Mouse (Mus musculus) hindbrain, embryonic 14.5 days (tissue): ENCODE measurements at regions not wholly inside any gene's neighbourhood (a gene's known extent, or its start where the extent isn't known, plus 50 kb on each side); places are given as distances from the start of the nearest gene placed in this dataset.

Experiments
- ATAC-seq: fragments of 200-750 bp; cut with Nextera tagmentation; 2 replicates; pipeline ENCODE4 v1.8.0; 2017; ENCODE audit warnings: moderate number of reproducible peaks, mild to moderate bottlenecking, moderate TSS enrichment, moderate library complexity; ENCODE audit not compliant: low FRiP score
- DNase-seq: peaks from one replicate; pipeline ENCODE4 v3.0.0-alpha.2; 2015; ENCODE audit warnings: low spot score
- H3K27ac ChIP-seq: fragments of 300-500 bp; sonication (generic); 2 replicates; pipeline ENCODE4 v1.5.1; 2014; ENCODE audit warnings: mild to moderate bottlenecking, moderate library complexity
- H3K27me3 ChIP-seq: fragments of 300-500 bp; sonication (generic); 2 replicates; pipeline ENCODE4 v1.6.1; 2014; ENCODE audit warnings: mild to moderate bottlenecking, low read length, mixed read lengths; ENCODE audit not compliant: control insufficient read depth, insufficient read depth
- H3K36me3 ChIP-seq: fragments of 300-500 bp; sonication (generic); replicated peaks from 2 replicates; pipeline ENCODE4 v1.6.1; 2014; ENCODE audit not compliant: control insufficient read depth, insufficient read depth
- H3K4me1 ChIP-seq: fragments of 300-500 bp; sonication (generic); replicated peaks from 2 replicates; pipeline ENCODE4 v1.6.1; 2014; ENCODE audit warnings: antibody characterized with exemption, low read length, mixed read lengths; ENCODE audit not compliant: control insufficient read depth, insufficient read depth
- H3K4me2 ChIP-seq: fragments of 300-500 bp; sonication (generic); replicated peaks from 2 replicates; pipeline ENCODE4 v1.6.1; 2014; ENCODE audit warnings: mild to moderate bottlenecking, moderate library complexity
- H3K4me3 ChIP-seq: fragments of 300-500 bp; sonication (generic); replicated peaks from 2 replicates; pipeline ENCODE4 v1.5.1; 2014; ENCODE audit warnings: mild to moderate bottlenecking, low read length
- H3K9ac ChIP-seq: fragments of 300-500 bp; sonication (generic); 2 replicates; pipeline ENCODE4 v1.6.1; 2014
- H3K9me3 ChIP-seq: fragments of 300-500 bp; sonication (generic); 2 replicates; pipeline ENCODE4 v1.6.1; 2016; ENCODE audit warnings: low read length; ENCODE audit not compliant: control insufficient read depth
- WGBS: fragments of 180-500 bp; shearing (Covaris S2); extraction: QIAGEN DNeasy Blood & Tissue Kit; methylation state at CpG from one replicate; pipeline ENCODE4 v1.1.7; 2014; 5-methylcytosine and 5-hydroxymethylcytosine counted together

DNA sequence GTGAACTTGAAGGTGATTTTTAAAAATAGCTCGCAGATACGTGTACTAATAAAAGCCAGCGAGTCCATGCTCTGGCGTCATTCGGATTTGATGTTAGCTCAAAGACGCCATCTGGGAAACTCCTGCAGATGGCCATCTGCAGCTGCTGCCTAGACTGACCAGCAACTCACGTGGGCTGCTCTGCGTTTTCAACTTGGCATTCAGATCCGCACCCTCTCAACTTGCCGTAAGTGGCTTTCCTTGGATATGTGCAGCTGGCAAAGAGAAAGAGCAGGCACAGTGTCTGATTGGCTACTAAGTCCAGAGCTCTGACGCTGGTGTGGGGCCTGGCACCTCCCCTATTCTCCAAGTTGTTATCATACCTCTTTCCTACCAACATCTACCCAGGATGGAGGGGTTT lies 77.6 kb upstream of the Ajap1 start:
- whole genome bisulfite sequencing, result 51% methylated on average over 11 of the region's 11 CpGs
- no peak for ATAC-seq

DNA sequence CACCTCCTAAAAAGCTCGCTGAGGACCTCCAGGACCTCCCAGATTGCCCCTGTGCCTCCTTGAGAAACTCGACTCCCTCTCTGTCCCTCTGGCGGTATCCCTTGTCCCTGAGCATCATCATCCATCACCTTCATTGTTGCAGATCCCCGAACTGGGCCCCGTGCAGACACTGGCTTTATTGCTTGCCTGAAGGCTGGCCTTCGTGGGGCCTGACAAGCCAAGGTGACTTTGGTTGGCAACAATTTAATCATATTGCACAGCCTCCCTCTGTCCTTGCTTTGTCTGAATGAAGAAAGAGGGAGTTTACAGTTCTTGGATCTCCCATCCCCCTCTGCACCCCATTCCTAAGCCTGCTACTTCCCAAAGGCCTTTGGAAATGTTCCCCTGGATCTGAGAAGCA lies 78.3 kb upstream of the Ajap1 start:
- Histone ChIP-seq H3K9me3 (no peaks in the 10 kb centered on the region), H3K4me3 (no peak overlapping the region), H3K36me3 (no peaks in the 10 kb centered on the region), H3K27me3 (no peaks in the 10 kb centered on the region), H3K4me2 (no peak overlapping the region), H3K4me1 (no peaks in the 10 kb centered on the region), H3K27ac (no peak overlapping the region), H3K9ac (no peak overlapping the region)
- DNase-seq, result no peak
- WGBS, result 28% methylated on average over 6 of the region's 6 CpGs
- no peak for ATAC-seq

More for the DNA sequence above, 77.6 kb upstream of the Ajap1 start:
- H3K4me2 ChIP-seq, result no peak overlapping the region
- H3K9ac ChIP-seq, result no peak overlapping the region
- no peak for DNase-seq
- H3K4me1 ChIP-seq, result no peaks in the 10 kb centered on the region
- no peaks in the 10 kb centered on the region for H3K9me3 ChIP-seq
- H3K27me3 ChIP-seq, result no peaks in the 10 kb centered on the region
- no peak overlapping the region for H3K4me3 ChIP-seq
- H3K27ac ChIP-seq, result no peak overlapping the region
- H3K36me3 ChIP-seq, result no peaks in the 10 kb centered on the region

DNA sequence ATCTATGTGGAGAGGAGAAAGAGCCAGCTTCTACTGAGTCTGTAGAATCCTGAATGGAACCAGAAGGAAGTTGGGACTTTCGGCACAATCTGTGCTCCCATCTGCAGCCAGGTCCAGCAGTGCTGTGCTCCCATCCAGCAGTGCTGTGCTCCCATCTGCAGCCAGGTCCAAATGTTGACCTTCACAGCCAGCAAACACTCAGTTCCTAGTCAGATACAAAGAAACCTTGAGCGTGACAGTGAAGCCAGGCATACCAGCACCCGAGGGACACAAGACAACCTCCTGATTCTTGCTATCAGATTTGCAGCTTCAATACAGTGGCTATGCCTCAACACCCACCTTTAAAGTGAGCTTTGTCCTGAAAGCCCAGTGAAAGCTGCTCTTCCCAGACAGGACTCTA lies 79.4 kb upstream of the Ajap1 start:
- H3K9ac ChIP-seq, result no peak overlapping the region

DNA sequence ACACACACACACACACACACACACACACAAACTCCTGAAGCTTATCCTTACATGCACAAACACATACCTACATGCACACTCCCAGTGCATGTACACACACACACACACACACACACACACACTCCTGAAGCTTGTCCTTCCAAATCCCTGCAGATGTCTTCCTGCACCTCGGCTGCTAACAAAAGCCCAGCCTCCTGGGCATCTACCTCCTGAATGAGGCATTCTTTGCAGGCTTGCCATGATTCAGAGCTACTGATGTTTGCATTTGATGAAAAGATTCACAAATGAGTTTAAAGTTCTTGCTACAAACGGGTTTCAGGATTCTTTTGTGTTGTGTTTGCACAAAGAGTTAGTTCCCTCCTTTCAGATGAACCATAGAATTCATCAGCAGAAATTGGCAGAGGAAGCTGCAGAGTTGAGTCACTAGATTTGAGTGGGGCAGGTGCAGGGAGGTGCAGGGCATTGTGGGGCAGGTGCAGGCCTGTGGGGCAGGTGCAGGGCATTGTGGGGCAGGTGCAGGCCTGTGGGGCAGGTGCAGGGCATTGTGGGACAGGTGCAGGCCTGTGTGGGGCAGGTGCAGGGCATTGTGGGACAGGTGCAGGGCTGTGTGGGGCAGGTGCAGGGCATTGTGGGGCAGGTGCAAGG lies 84.8 kb upstream of the Ajap1 start:
- H3K9ac ChIP-seq, result no peak overlapping the region
- H3K9me3 ChIP-seq, result no peaks in the 10 kb centered on the region
- no peaks in the 10 kb centered on the region for H3K36me3 ChIP-seq
- H3K4me1 ChIP-seq, result no peaks in the 10 kb centered on the region
- no peak for ATAC-seq
- WGBS, result 11% methylated on average over 2 of the region's 2 CpGs
- no peaks in the 10 kb centered on the region for H3K27me3 ChIP-seq
- no peak overlapping the region for H3K27ac ChIP-seq
- no peak for DNase-seq
- H3K4me3 ChIP-seq, result no peak overlapping the region
- H3K4me2 ChIP-seq, result no peak overlapping the region

More for the DNA sequence above, 79.4 kb upstream of the Ajap1 start:
- H3K4me3 ChIP-seq, result no peak overlapping the region
- no peaks in the 10 kb centered on the region for H3K4me1 ChIP-seq
- DNase-seq, result no peak
- H3K4me2 ChIP-seq, result no peak overlapping the region
- H3K9me3 ChIP-seq, result no peaks in the 10 kb centered on the region
- H3K27ac ChIP-seq, result no peak overlapping the region
- WGBS, result 89% methylated on average over 3 of the region's 3 CpGs
- no peaks in the 10 kb centered on the region for H3K36me3 ChIP-seq
- no peak for ATAC-seq
- H3K27me3 ChIP-seq, result no peaks in the 10 kb centered on the region

DNA sequence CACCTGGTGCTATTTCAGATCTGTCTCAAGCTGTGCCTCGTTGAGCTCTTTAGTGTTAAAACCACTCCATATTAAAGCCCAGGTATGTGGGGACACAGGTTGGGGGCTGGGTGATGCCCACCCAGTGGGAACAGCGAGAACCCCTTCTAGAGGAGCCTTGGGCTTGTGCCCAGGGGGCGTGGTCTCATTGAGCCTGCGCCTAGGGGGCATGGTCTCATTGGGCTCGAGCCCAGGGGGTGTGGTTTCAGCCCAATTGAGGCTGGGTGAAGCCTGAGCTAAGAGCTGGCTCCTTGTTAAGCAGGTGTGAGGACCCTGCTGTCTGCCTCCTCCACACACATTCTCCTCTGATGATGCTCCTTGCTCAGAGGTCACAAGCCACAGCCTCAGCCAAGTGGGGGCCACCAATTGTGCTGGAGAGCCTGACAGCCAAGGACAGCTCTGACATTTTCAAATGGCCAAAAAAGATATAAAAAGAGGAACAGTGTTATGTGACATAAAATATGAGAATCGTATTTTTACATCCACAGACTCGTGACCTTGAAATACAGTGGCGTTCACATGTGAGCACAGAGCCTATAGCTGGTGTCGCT lies 90.7 kb upstream of the Ajap1 start:
- H3K27ac ChIP-seq, result no peak overlapping the region
- no peak overlapping the region for H3K9ac ChIP-seq
- WGBS, result 59% methylated on average over 9 of the region's 9 CpGs
- DNase-seq, result no peak
- no peak; the same call in 1 of the 2 replicates for ATAC-seq
- no peaks in the 10 kb centered on the region for H3K9me3 ChIP-seq
- H3K36me3 ChIP-seq, result no peaks in the 10 kb centered on the region
- no peaks in the 10 kb centered on the region for H3K4me1 ChIP-seq
- no peaks in the 10 kb centered on the region for H3K27me3 ChIP-seq
- H3K4me3 ChIP-seq, result no peak overlapping the region
- H3K4me2 ChIP-seq, result no peak overlapping the region

DNA sequence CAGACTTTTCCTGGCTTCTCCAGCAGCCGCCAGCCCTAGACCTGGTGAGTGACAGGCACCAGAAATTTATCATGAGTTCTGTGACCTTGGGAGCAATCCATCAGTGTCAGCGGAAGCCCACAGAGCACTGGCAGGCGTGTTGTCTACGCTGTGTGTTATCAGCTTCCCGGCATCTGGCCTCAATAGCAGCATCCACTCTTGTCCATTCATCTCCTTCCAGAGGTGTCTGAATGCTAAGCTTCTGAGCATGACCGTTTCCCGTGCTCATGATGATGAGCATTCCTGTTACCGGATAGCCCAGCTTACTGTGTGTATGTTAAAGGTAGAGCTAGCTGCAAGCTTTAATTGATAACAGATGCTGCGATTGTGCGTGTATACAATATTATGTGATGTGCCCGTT lies 110.7 kb upstream of the Ajap1 start:
- no peaks in the 10 kb centered on the region for H3K4me1 ChIP-seq
- 65% methylated on average over 11 of the region's 11 CpGs for WGBS
- H3K4me2 ChIP-seq, result no peak overlapping the region
- ATAC-seq, result no peak
- H3K27ac ChIP-seq, result no peak overlapping the region
- H3K9me3 ChIP-seq, result no peaks in the 10 kb centered on the region
- H3K36me3 ChIP-seq, result no peaks in the 10 kb centered on the region
- no peaks in the 10 kb centered on the region for H3K27me3 ChIP-seq
- no peak overlapping the region for H3K9ac ChIP-seq
- H3K4me3 ChIP-seq, result no peak overlapping the region
- no peak for DNase-seq

DNA sequence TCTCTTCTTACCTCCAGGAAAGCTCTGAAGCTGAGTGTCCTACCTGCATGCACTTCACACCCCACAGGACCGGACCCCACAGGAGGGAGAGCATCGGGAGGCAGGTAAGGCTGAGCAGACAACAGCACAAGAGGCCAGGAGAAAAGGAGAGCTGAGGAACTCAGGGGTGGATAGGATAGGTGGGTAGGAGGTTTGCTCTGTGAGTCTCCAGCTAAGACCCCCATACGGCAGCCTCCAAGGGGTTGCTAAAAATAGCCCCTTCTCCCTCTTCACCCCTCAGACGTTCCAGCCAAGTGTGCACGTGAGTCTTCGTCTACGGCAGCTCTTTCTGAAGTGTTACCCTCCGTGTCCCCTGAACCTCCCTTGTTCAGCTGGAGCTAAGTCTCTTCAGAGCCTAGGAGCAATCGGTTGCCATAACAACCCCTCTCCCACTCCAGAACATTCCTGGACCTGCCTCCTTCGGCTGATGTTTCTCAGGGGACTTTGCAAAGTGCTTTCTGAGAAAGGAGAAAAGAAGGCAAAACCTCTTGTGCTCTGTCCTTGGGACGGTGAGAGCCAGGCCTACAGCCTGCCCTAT lies 117.3 kb upstream of the Ajap1 start:
- no peaks in the 10 kb centered on the region for H3K36me3 ChIP-seq
- no peak overlapping the region for H3K27ac ChIP-seq
- peaks cover 23% of the 10 kb centered on the region for H3K4me1 ChIP-seq
- H3K9ac ChIP-seq, result no peak overlapping the region
- H3K4me3 ChIP-seq, result no peak overlapping the region
- no peaks in the 10 kb centered on the region for H3K27me3 ChIP-seq
- ATAC-seq (0 out of 2 replicates have a peak, but pooled peaks have one; percentile 43), DNase-seq (peak; percentile 43)
- no peak overlapping the region for H3K4me2 ChIP-seq
- WGBS, result 37% methylated on average over 11 of the region's 11 CpGs
- H3K9me3 ChIP-seq, result no peaks in the 10 kb centered on the region

DNA sequence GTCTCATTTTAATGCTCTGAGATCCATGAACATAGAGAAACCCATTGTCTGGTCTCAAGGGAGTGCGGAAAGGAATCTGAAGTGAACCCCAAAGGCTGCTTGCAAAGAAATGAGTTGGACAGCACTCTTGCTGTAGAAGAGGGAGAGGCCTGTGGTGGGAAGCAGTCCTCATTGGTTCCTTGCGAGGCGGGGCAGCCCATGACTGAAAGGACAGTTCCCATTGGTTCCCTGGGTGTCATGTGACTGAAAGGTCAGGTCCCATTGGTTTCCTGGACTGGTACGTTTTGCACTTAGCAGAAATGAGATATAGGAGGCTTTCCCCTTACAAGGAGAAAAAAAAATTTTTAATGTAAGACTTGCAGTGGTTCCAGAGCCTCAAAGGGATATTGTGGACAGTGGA lies 119.9 kb upstream of the Ajap1 start:
- 92% methylated on average over 4 of the region's 4 CpGs for WGBS
- no peaks in the 10 kb centered on the region for H3K9me3 ChIP-seq
- no peak overlapping the region for H3K4me3 ChIP-seq
- no peak overlapping the region for H3K4me2 ChIP-seq
- no peaks in the 10 kb centered on the region for H3K27me3 ChIP-seq
- H3K27ac ChIP-seq, result no peak overlapping the region
- H3K36me3 ChIP-seq, result no peaks in the 10 kb centered on the region
- H3K4me1 ChIP-seq, result peaks cover 23% of the 10 kb centered on the region
- DNase-seq, result no peak
- no peak overlapping the region for H3K9ac ChIP-seq
- no peak for ATAC-seq

DNA sequence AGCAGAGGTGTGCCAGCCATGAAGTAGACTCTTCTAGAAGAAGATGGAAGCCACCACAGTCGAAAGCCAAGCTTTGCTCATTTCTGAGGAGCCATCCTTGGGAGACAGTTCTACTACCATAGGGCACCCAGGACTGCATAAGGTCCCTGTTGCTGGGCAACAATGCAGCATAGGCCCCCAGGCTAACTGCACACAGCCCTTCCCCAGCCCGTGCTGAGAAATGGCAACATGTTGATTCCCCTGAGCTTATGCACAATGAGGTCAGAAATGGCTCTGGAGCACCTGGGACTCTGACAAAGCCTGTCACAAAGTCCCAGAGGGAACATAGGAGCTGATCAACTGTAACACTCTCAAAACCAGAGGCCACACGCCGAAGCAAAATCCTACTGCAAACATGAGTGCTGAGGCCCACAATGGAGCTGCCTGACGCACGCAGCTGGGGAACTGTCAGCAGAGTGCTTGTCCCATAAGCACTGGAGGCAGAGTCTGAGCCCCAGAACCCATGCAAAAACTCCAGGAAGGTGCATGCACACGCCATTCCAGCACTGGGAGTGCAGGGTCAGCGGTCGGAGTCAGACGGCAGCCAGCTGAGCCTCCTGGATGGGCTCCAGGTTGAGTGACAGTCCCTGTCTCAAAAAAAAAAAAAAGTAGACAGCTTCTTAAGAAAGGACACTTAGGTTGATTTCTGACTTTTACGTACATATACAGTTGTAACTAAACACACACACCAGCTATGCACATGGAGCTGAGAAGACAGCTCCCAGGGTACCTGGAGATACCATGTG lies 120.6 kb upstream of the Ajap1 start:
- DNase-seq, result no peak
- no peaks in the 10 kb centered on the region for H3K36me3 ChIP-seq
- no peak overlapping the region for H3K27ac ChIP-seq
- no peak overlapping the region for H3K9ac ChIP-seq
- H3K4me3 ChIP-seq, result no peak overlapping the region
- no peak for ATAC-seq
- 60% methylated on average over 11 of the region's 11 CpGs for WGBS
- no peak overlapping the region for H3K4me2 ChIP-seq
- no peaks in the 10 kb centered on the region for H3K27me3 ChIP-seq
- H3K9me3 ChIP-seq, result no peaks in the 10 kb centered on the region
- peaks cover 23% of the 10 kb centered on the region for H3K4me1 ChIP-seq
